Mouse (Mus musculus) urinary bladder, postnatal 36 days (tissue): ENCODE results near the gene Slc1a1.

Source experiments
- DNase-seq, 2 experiments: peaks; one replicate each; pipeline ENCODE4 v3.0.0; 2022; ENCODE audit warnings: low spot score in 2 of 2, mixed read lengths in 1 of 2

Gene Slc1a1

DNA sequence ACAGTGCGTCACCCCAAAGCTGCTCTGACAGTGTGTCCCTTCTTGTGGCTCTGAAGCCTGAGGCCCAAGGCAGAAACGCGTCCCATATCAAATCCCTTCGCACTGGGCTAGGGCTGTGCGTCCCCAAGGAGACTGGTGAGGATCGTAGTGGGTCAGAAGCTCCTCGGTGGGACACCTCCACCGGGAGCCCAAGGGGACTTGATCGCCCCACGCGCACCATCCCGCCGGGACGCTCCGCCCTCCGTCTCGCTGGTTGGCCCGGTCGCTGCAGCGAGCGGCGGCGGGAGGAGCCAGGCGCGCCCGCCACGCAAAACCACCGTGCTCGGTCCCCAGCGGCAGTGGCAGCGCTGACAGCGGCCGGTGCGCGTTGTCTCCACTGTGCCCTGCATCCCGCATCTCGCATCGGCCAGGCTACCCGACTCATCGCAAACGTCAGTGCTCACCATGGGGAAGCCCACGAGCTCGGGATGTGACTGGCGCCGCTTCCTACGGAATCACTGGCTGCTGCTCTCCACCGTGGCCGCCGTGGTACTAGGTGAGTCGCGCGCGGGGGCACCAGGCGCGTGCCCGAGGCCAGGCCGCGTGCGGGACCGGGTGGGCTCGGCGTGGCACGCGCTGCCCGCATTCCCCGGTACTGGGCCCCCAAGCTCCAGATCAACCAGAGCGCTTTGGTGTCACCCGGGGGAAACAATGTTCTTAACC, at the start of gene Slc1a1:
TSS of gene Slc1a1 (plus strand) at position 252 of the 702 bp plus-strand sequence.
- peak; percentile 15 to 20 for DNase-seq

DNA sequence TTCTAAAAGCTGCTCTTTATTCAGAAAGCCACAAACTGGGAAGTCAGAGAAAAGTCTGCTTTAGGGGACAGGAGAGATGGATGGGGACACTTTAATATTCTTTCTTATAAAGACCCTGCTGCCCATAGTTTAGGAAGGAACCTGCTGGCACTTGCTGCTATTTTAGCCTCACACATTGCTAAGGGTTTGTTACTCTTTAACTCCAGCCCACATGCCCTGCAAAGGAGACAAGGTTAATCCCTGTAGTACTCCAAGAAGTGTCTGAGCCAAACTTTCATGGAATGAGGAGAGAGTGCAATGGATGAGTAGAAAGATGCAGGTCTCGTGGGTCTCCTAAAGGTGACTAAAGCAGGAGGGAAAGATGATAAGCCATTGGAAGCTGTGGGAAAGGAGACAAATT, 44.7 kb upstream of the Slc1a1 start:
- DNase-seq: no peak

DNA sequence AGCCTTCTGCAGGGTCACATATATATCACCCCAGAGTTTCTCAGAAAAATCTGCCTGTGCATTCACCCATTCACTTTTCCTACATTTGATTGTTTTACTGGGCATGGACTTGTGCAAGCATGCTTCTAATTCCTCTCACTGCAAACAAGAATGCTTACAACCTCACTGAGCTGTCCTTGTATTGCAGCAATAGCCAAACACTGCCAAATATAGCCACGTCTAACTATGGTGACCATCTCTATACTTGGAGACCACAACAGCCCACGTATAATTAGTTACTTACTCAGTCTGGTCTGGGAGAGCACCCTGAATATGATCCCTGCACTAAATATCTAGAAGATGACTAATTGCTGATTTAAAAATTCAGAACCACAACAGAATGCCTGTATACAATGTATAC, 41.5 kb upstream of the Slc1a1 start:
- DNase-seq: no peak

DNA sequence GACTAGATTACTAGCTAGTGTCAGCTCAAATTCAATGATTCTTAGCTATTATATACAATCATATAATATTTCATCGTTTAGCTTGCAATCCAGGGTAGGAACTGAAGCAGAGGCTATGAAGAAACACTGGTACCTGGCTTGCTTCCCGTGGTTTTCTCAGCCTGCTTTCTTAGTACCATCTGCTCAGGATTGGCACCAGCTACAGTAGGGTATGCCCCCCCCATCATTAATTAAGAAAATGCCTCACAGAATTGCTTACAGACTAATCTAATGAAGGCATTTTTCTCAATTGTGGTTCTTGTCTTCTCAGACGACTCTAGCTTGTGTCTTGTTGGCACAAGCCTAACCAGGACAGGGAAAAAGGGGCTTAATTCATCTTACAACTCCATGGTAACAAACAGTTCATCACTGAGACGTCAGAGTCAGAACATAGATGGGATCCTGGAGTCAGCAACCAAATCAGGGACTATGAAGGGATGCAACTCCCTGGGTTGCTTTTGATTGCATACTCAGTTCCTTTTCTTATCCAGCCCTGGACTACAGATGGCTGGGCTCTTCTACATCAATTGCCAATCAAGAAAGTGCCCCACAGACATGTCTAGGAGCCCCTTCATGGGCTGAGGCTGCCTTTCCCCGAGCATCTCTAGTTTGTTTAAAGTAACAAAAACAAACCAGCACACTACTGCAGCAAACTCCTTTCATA, 38.6 kb upstream of the Slc1a1 start:
- no peak for DNase-seq

DNA sequence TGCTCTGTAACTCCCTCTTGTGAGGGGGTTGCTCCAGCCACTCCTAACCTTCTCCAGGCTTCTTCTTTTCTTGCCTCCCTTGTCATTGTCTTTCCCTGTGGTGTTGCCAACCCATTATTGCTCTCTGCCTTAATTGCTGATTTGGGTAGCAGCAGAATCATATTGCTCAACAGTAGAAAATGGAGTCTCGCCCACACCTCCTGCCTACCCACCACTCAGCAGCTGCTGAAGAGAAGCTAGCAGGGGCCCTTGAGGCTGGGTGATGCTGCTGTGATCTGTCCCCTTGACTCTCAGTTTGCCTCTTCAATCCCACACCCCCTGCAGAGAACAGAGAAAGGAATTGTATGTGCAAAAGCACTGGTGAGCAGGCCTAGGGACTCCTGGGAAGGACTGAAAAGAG, 37.9 kb upstream of the Slc1a1 start:
- no peak for DNase-seq

DNA sequence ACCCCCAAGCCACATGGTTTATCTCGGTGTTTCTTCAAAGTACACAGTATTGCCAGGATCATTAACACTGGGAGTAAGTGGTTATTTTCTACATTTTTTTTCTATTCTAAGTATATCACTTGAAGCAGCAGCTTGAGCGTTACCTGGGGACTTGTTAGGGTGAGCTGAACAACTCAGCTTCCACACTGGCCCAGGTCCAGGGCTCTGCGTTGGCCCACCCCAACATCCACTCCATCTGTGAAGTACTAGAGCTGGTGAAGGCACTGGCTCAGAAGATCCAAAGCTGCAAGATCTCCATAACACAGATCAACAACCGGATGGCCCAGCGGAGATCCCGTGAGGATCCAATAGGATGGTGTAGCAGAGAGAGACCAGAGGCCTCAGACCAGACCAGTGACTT, 37.2 kb upstream of the Slc1a1 start:
- no peak for DNase-seq

DNA sequence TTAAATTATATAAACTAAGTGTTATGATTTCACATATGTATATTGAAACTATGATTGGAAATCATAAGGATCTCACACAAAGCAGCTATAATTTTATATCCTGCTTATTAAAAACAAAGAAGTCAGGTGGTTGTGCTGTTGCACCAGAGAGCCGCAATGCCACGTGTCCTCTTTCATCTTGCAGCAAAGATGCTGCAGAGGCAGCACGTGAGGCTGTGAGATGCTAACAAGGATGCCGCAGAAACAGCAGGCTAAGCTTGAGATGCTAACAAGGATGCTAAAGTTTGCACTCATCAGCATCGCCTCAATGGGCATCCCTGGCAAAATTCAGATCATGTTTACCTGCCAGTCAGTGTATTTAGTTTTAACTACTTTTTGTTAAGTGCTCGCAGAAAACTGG, 34.4 kb upstream of the Slc1a1 start:
- DNase-seq: no peak

DNA sequence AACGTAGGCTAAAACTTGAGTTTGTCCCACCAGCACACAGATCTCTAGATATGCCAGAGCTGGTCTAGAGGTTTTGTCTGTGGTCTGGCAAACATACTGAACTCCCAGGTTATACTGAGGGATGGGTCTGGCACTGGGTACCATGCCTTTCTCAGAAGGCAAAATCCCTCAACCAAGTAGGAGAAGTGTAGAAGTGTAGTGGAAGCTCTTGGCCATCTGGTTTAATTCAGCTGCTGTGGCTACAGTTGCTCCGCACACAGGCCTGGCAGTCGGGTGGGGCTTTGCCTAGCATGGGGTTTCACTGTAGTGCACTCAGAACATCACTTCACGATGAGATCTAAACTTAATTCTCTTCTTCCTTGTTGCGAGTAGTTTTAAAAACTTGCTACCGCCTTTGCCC, 28.6 kb upstream of the Slc1a1 start:
- no peak for DNase-seq

DNA sequence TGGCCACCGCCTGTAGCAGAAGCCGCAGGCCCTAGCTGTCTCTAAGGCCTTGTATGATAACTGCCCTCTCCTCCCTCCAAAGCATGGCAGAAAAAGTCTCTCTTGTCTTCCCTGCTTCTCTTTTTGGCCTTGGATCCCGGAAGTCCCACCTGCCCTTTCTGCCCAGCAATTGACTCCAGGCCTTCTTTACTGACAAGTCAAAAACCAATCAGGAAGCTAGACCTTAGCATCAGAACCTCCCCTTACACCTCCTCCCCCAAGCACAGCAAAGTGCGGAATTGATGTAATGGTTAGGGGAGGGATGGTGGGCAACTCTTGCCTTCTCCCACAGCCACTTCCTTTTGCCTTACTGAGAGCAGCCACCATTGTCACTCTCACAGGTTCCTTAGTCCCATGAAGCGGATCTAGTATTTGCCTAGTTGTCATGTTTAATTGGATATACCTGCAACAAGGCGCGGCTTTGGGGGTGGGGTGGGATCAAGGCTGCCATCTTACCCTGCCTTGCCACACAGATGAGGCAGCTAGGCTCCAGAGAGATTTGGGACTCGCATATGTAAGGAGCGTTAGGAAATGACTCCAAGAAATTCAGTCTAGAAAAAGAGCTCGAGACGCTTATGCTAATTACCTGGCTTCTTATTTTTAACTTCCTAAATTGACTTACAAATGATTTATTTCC, 27.9 kb upstream of the Slc1a1 start:
- no peak for DNase-seq

DNA sequence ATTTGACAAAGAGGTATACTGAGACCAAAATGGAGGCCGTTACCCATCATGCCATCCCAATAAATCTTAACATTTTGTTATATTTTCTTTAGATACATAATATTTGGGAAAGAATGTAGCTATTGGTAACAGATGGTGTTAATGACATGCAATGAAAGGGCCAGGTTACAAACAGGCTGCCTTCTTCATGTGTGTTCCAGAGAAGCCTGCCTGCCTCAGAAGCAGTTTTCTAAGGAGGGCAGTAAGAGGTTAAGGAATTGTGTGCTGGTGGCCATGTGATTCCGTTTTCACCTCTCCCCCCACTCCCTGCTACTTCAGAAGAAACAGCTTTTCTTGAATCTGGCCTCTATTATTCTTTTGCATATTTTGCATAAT, 27.4 kb upstream of the Slc1a1 start:
- no peak for DNase-seq

DNA sequence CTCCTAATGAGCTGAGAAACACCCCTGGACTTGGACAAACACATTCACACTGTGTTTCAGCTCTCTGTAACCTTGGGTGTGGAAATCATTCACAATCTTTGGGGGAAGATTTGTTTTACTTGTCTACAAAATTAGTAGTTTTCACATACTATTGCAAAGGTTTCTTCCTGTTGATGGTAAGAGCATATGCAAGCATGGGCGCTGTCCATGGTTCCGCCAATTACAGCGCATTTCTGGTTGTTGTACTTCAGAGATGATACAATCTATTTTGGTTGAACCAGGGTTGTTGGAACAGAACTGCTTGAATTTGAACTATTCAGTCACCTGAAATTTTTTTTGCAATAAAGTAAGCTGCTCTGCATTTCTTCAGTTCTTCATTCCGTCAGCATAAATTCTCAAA, 16.6 kb upstream of the Slc1a1 start:
- no peak for DNase-seq

DNA sequence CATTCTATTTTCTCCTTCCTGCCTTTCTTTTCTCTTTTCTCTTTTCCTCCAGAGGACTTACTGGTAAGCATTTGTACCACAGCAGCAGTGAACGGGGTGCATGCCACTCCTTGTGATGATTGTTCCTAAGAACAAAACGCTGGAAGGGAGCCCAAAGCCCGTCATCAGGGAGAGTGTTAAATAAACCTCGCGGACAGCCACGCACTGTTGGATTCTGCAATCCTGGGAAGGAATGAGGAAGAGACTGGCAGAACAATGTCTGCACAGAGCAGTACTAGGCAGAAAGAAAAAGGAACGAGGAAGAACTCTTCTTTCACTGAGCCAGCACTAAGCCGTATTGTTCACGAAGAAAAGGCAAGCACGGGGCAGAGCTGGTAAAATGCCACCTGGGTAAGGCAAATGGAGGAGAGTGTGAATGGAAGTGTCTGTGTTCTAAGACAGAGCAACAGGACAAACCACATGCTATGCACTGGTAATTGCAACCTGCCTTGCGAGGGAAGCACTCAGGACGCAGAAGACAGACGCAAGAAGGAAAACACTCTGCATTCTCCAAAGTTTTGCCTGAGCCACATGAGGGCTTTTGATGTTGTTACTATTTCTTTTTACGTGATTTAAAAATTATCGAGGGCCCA, 7.0 kb upstream of the Slc1a1 start:
- no peak for DNase-seq

DNA sequence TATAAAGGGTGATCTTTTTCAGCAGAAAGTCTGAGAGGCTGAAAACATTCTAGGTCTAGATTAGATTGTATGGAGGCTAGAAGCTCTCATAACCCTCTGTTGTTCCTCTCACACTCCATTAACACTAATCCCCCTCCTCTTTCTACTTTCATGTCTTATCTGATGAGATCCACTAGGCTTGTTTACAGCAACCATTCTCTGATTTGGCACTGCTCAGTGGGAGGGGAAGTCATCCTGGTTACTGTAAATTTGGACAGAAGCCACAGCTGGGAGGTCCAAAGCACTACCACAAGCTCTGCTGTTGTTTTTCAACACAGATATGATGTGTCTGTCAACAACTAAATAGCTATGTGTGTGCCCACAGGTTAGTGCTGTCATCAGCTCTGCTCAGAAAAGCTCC, 3.5 kb upstream of the Slc1a1 start:
- DNase-seq: no peak

DNA sequence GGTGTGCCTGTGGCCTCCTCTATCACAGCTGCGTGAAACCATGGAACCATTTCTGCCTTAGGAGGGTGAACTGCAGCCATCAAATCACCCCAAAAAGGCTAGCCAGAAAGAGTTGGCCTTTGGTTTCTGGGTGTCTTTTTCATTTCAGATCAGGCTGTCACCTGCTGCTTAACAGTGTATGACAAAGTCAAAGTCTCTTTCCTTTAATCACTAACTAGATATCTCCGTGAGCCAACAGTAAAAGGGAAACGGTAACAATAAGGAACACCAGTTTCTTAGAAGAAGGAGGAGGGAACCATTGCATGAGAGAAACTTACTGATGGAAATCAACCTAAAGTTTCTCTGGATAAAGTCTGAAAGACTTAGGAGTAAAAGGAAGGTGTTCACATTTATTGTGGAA, 2.2 kb upstream of the Slc1a1 start:
- DNase-seq: no peak

DNA sequence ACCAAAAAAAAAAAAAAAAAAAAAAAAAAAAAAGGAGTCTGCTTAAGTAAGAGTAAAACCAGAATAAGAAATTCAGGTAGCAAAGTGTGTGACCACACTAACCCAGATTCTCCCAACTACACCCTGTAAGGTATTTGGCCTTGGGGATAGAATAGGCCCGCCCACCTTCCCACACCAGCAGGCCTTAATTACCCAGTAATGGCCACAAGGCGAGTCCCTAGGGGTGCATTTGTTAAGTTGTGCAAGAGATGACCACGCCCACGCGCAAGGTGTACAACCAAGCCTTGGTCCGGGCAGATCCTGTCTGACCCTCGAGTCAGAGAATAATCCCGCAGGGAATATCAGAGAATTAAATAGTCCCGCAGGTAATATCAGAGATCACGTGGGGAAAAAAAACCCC, 461 bp upstream of the Slc1a1 start:
- DNase-seq: no peak

DNA sequence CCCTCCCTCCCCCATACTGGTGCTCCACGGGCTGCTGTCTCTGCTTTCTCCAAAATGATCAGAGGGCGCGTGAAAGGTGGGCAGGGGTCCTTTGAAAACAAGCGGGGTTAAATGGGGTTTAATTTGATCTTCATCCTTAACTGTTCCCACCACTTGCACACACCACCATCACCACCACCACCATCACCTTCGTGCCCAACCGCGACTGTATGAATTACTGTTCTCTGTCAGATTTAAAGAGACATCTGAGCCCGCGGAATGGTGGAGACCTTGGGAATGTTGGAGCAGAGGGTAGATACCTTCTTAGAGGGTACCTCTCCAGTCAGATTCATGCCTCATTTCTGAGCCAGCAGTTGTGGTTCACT, 633 bp downstream of the Slc1a1 start:
- DNase-seq: no peak

DNA sequence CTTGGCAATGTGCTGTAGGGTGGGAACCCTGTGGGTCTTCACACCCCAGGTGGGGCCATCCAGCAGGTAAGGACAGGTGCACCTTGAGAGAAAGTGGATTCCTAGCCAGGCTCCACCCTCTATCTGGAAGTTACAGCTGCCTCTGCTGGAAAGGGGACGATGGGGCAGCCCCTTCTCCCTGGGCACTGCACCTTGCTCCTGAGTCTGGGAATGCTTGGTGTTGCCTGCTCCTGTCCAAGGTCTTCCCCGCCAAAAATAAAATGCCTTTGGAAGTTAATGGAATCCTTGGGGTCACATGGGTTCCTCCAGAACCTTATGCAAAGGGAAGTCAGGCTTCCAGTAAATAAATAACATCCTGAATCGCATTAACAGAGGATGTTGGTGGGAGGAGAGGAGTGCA, 1.3 kb downstream of the Slc1a1 start:
- DNase-seq: no peak

DNA sequence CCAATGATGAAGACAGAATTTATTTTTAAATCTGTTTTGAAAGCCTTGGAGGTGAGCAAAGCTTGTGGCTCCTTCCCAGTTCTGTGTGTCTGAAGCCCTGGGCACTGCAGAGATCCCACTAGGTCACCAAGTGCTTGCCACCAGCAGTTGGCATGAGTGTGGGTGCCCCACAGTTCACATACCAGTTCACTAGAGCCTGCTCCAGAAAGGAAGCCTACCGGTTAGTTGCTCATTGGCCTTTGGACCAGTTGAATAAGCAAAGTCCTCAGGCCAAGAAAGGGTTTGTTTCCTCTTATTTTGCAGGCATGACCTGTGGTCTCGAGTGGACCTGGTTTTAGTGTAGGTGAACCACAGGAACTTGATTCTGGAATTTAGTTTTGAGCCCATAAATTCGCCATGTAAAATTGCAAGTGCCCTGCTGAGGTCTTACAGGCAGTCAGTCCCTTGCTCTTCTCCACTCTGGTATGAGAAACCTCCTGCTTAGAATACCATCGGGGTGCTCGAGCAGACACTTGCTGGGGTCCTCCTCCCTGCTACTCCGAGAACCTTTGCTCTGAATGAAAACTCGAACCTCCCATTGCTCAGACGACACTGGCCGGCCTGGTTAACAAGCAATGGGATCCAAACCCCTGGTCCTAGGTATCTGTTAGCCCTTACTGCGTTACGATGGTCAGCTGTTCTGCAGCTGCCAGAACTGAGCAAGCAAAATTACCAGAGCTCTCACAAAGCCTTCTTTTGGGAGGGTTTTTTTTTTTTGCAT, 2.0 kb downstream of the Slc1a1 start:
- no peak for DNase-seq

DNA sequence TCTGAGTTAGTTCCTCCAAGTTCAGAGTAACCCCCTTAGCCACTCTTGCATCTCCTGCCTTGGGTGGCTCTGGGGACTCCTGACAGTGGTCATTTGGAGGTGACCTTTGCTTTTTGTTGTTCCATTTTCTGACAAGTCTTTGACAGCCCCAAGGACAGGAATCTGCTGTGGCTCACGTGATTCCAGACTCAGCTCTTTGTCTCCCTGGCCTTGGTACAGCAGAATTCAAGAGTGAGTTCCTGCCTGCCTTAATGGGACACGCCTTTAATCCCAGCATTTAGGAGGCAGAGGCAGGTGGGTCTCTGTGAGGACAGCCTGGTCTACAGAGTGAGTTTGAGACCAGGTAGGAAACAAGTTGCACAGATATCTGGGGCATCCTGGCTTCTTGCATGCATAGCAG, 3.9 kb downstream of the Slc1a1 start:
- DNase-seq: no peak

DNA sequence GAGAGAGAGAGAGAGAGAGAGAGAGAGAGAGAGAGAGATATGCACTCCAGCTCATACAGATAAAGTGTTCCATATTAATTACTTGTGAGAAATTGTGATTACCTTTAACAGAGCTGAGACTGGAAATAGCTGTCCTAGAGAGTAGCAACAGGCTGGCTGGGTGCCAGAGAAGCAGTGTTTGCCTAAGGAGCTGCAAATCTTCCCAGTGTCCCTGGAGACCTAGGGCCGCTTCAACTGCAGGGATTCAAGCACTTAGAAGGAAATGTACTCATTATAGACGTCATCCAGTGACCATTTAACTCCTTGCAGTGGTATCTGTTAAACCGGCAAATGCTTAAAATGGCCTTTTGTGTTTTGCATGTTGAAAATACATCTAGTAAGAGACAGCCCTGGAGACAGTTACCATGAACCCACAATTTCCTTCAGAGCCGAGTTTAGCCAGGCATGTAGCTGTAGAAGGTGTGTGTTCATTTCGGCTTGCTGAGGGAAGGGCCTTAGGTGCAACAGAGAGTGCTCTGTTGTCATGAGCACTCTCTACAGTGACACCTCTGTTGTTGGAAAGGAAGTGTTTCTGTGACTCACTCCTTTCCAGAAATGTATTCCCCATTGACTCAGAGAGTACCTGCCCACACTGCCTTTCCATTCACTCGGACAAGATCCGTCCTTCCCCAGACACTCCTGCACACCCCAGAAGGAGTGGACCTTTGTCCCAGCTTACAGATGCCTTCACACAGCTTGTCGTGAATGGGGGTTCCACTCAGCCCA, 10.3 kb downstream of the Slc1a1 start:
- no peak for DNase-seq

DNA sequence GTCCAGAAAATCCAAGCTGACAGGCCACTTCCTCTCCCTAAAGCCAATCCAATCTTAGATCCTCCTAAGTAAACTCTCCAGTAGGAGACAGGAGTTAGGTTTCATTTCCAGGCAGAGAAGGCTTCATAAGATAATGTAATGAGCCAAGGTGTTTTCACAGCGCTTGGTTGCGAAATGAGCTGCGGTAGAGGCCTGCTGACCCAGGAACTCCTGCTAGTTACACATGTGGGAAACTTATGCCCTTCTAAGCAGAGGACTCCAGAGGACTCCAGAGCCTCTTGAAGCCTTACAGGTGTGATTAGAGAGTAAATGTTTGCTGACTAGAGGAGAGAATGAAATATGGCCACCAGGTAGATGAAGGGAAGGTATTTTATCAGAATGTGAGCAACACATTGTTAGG, 15.7 kb downstream of the Slc1a1 start:
- DNase-seq: no peak
